Mouse (Mus musculus): ENCODE measurements around the gene Dennd4c.

The Dennd4c gene

GRCm38 (mm10) chr4:86884945-86885344, 136.6 kb downstream of the Dennd4c start:
- peak; percentile 73 for DNase-seq (ENCODE audit: low spot score)

GRCm38 (mm10) chr4:86885790-86886159, 137.4 kb downstream of the Dennd4c start:
- DNase-seq (ENCODE audit: low spot score), result no peak

GRCm38 (mm10) chr4:86886160-86886878, 138.0 kb downstream of the Dennd4c start:
- peak; percentile 34 for DNase-seq (ENCODE audit: low spot score)

- DNase-seq (ENCODE audit: low spot score), result no peak
Observed at GRCm38 (mm10) chr4:86887879-86888278, 139.5 kb downstream of the Dennd4c start.

- DNase-seq (ENCODE audit: low spot score), result no peak
Observed at GRCm38 (mm10) chr4:86897411-86897810, 149.1 kb downstream of the Dennd4c start.

- DNase-seq (ENCODE audit: low spot score), result peak; percentile 64
Observed at GRCm38 (mm10) chr4:86898791-86899474, 150.6 kb downstream of the Dennd4c start.
